15 mouse cellular contexts compared by ENCODE assay signal in genomic region chr19:5935691-5936090, GRCm38 (mm10). TPM values are rescaled to one million over a fixed set of nuclear protein-coding genes. Genes with fewer than 3 reads are reported as not detected.
DNase-seq lines count a peak whose midpoint lies in the region; ATAC-seq and TF ChIP-seq lines count a peak whose summit lies in the region.
"Had no signal": no experiment of that assay in that cellular context is flagged by ENCODE, and none has a peak within 500 bp of the region (broad histone marks: within the 10 kb centered on the region; RNA-seq: fewer than 3 reads in every experiment).

No protein-coding gene starts in this region.

- H3K36me3 ChIP-seq in spleen, adult 2 months (ENCODE audit: control insufficient read depth, insufficient read depth, low read length) = peaks cover 3% of the 10 kb centered on the region; the same call in 1 of the 2 replicates
- H3K36me3 ChIP-seq in stomach, postnatal 0 days (ENCODE audit: control insufficient read depth, insufficient read depth, low read length) = no peaks in the 10 kb centered on the region

- no peaks in the 10 kb centered on the region for H3K27me3 ChIP-seq in spleen, adult 2 months (ENCODE audit: control insufficient read depth, insufficient read depth, low read length)
- no peaks in the 10 kb centered on the region for H3K27me3 ChIP-seq in stomach, postnatal 0 days (ENCODE audit: control insufficient read depth, insufficient read depth, low read length)
- H3K27me3 ChIP-seq: forebrain, embryonic 13.5 days had no signal

- TF ChIP-seq EP300 in stomach, postnatal 0 days (optimal IDR thresholded peaks at IDR 0.05) = no peak

- peak; percentile 31; the same call in 1 of the 2 replicates for ATAC-seq in stomach, postnatal 0 days (ENCODE audit: low FRiP score, low TSS enrichment)
- no peak for ATAC-seq in megakaryocyte, adult 5-6 weeks (ENCODE audit: poor library complexity, severe bottlenecking)
- ATAC-seq: forebrain, embryonic 13.5 days had no signal

- peak; percentile 97 for DNase-seq in heart, adult 11 months
- DNase-seq in heart, postnatal 25 days (ENCODE audit: low spot score) = no peak
- DNase-seq in spleen, adult 2 months (ENCODE audit: low read depth in 1 of 2, low spot score in 2 of 2) = no peak
- no peak for DNase-seq in spleen, postnatal 14 days (ENCODE audit: low spot score in 2 of 2)
- DNase-seq in kidney, postnatal 25 days = peak; percentile 61 to 63
- no peak for DNase-seq in stomach, postnatal 0 days (ENCODE audit: low spot score)
- DNase-seq in thymus, postnatal 36 days = no peak
- DNase-seq: B cell, adult 2 months; right cerebral cortex, postnatal 4 days; thymus, postnatal 25 days had no signal

- intact Hi-C loops in heart, postnatal 25 days (cut with DNase I) = no loop called here

- H3K4me3 ChIP-seq in spleen, adult 2 months (ENCODE audit: extremely low read depth, insufficient read depth, insufficient read length) = no peak overlapping the region
- no peak overlapping the region for H3K4me3 ChIP-seq in stomach, postnatal 0 days (ENCODE audit: low read depth, low read length)
- H3K4me3 ChIP-seq: forebrain, embryonic 13.5 days had no signal

- H3K4me1 ChIP-seq in spleen, adult 2 months (ENCODE audit: control insufficient read depth, insufficient read depth, insufficient read length) = 0 out of 2 replicates have a peak, but pooled peaks cover 3% of the 10 kb centered on the region
- H3K4me1 ChIP-seq in stomach, postnatal 0 days (replicated peaks; ENCODE audit: control insufficient read depth, insufficient read depth) = peaks cover 18% of the 10 kb centered on the region

- peak overlapping the region; percentile 1; the same call in 1 of the 2 replicates for H3K27ac ChIP-seq in spleen, adult 2 months (ENCODE audit: insufficient read depth, low read length)
- peak overlapping the region; percentile 82 for H3K27ac ChIP-seq in stomach, postnatal 0 days (replicated peaks)
- H3K27ac ChIP-seq: forebrain, embryonic 13.5 days had no signal

- TF ChIP-seq CTCF in spleen, adult 2 months (IDR thresholded peaks at IDR 0.05; ENCODE audit: extremely low read depth, insufficient read depth, insufficient read length, insufficient replicate concordance) = no peak
- TF ChIP-seq CTCF in stomach, postnatal 0 days (IDR thresholded peaks at IDR 0.05; ENCODE audit: low read depth) = no peak

- 61% methylated on average over 5 of the region's 5 CpGs for WGBS in spleen, adult 2 months
- WGBS in stomach, postnatal 0 days = 40% methylated on average over 5 of the region's 5 CpGs

- no peak overlapping the region for H3K9ac ChIP-seq in stomach, postnatal 0 days (ENCODE audit: low read length)
- H3K9ac ChIP-seq: forebrain, embryonic 13.5 days had no signal

- H3K4me2 ChIP-seq in stomach, postnatal 0 days (replicated peaks; ENCODE audit: low read depth) = no peak overlapping the region
- H3K4me2 ChIP-seq: forebrain, embryonic 13.5 days had no signal

- no peak for TF ChIP-seq POLR2A in spleen, adult 2 months (IDR thresholded peaks at IDR 0.05; ENCODE audit: low read depth, low read length)

- no peaks in the 10 kb centered on the region for H3K9me3 ChIP-seq in stomach, postnatal 0 days (ENCODE audit: control insufficient read depth, low read length)
- H3K9me3 ChIP-seq: forebrain, embryonic 13.5 days had no signal

RNA-seq across cellular contexts. Expression of gene Cdc42ep2, which starts 11.1 kb away (rescaled TPM):
- 1 to 10 TPM; 9.1 to 9.8 TPM for total RNA-seq in heart, postnatal 25 days (2021)
- 8.1 and 8.2 TPM in 2 replicates for polyA plus RNA-seq in spleen, adult 2 months (2012; rRNA removed)
- polyA plus RNA-seq in stomach, postnatal 0 days (2015; fragmentation: Nextera tagmentation; extraction: Ambion mirVana) = 7.9 and 8.1 TPM in 2 replicates
- 3.0 and 3.4 TPM in 2 replicates for total RNA-seq in megakaryocyte, adult 5-6 weeks (2015)
- total RNA-seq in megakaryocyte, adult 5-6 weeks (2017) = 1.7 and 1.9 TPM in 2 replicates

RNA-seq across cellular contexts. Expression of gene Dpf2, which starts 22.9 kb away (rescaled TPM):
- total RNA-seq in heart, postnatal 25 days (2021) = 10 to 100 TPM; 87.4 to 96.1 TPM
- polyA plus RNA-seq in spleen, adult 2 months (2012; rRNA removed) = 59.9 and 74.8 TPM in 2 replicates
- 47.0 and 54.9 TPM in 2 replicates for polyA plus RNA-seq in stomach, postnatal 0 days (2015; fragmentation: Nextera tagmentation; extraction: Ambion mirVana)
- 52.2 and 52.4 TPM in 2 replicates for total RNA-seq in megakaryocyte, adult 5-6 weeks (2015)
- total RNA-seq in megakaryocyte, adult 5-6 weeks (2017) = 88.7 and 107 TPM in 2 replicates

RNA-seq across cellular contexts. Expression of gene Pola2, which starts 28.3 kb away (rescaled TPM):
- total RNA-seq in heart, postnatal 25 days (2021) = 10 to 100 TPM in 1 of 2 experiments, 1 to 10 TPM in 1; 8.9 to 11.2 TPM
- polyA plus RNA-seq in spleen, adult 2 months (2012; rRNA removed) = 40.5 and 48.0 TPM in 2 replicates
- polyA plus RNA-seq in stomach, postnatal 0 days (2015; fragmentation: Nextera tagmentation; extraction: Ambion mirVana) = 20.4 and 21.2 TPM in 2 replicates
- total RNA-seq in megakaryocyte, adult 5-6 weeks (2015) = 36.9 and 37.7 TPM in 2 replicates
- total RNA-seq in megakaryocyte, adult 5-6 weeks (2017) = 29.0 and 33.7 TPM in 2 replicates

RNA-seq across cellular contexts. Expression of gene Tigd3, which starts 41.7 kb away (rescaled TPM):
- total RNA-seq in heart, postnatal 25 days (2021) = under 1 TPM; 0.22 to 0.68 TPM
- 1.3 TPM in 2 replicates for polyA plus RNA-seq in spleen, adult 2 months (2012; rRNA removed)
- polyA plus RNA-seq in stomach, postnatal 0 days (2015; fragmentation: Nextera tagmentation; extraction: Ambion mirVana) = 0.77 and 1.0 TPM in 2 replicates
- 0.54 and 0.59 TPM in 2 replicates for total RNA-seq in megakaryocyte, adult 5-6 weeks (2015)
- total RNA-seq in megakaryocyte, adult 5-6 weeks (2017) = 1.0 and 1.8 TPM in 2 replicates

RNA-seq across cellular contexts. Expression of gene Slc22a20, which starts 50.3 kb away (rescaled TPM):
- total RNA-seq in heart, postnatal 25 days (2021) = not detected
- not detected in 2 replicates for polyA plus RNA-seq in spleen, adult 2 months (2012; rRNA removed)
- not detected in 2 replicates for polyA plus RNA-seq in stomach, postnatal 0 days (2015; fragmentation: Nextera tagmentation; extraction: Ambion mirVana)
- 0.16 and 0.20 TPM in 2 replicates for total RNA-seq in megakaryocyte, adult 5-6 weeks (2015)
- total RNA-seq in megakaryocyte, adult 5-6 weeks (2017) = 1.1 and 1.2 TPM in 2 replicates
- total RNA-seq: left cerebral cortex, postnatal 36 days had no signal
- polyA plus RNA-seq: forebrain, embryonic 13.5 days; gonadal fat pad, adult 2 months; large intestine, adult 2 months had no signal

Comparison
In these comparisons a context has a peak if more than half of its experiments do, and no peak if none do; other contexts are left out.
1. DNase-seq: peak in heart, adult 11 months (single experiment) and kidney, postnatal 25 days (2 of 2); none in heart, postnatal 25 days (single experiment), spleen, adult 2 months (0 of 2), spleen, postnatal 14 days (0 of 2), stomach, postnatal 0 days (single experiment) and thymus, postnatal 36 days (0 of 2).